Mouse (Mus musculus): ENCODE data around the gene Npr2. TPM values are rescaled to one million over a fixed set of nuclear protein-coding genes. Genes with fewer than 3 reads are reported as not detected.
A peak's percentile ranks its signal among the peaks of the same experiment; 100 is the strongest.

The Npr2 gene
- polyA plus RNA-seq, 1 experiment from 2014 or later = 13.7 TPM

DNA sequence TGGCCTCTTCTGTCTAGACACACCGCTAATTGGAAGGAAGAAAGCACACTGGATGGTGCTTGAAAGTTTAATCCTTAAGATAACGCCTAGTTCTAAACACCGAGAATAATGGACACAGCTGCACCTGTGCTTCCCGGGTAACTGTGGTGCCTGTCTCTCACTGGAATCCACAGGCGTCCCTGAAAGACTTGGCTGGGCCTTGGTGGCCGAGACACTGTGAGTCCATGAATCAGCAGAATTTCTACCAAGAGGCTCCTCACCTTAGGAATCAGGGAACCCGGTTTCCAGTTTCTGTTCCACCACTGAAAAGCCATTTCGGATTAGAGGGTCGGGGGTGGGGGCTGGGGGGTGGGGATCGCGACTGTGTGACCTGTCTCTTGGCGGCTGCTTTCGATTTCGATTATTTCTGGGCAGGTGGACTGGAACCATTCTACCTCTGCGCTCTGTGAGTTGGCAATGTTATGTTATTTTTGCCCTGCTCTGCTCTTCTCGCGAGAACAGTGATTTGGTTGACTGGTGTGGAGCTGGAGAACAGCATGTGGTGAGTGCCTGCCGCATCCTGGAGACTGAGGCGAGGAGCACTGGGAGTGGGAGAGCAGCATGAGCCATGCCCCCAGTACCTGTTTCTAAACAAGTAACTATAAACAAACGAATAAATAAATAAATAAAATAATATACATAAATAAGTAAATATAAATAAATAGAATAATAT, 2.5 kb upstream of the Npr2 start:
- peak; percentile 23 for DNase-seq
- H3K27me3 ChIP-seq (ENCODE audit: insufficient read depth, low read length) = peaks cover 11% of the 10 kb centered on the region
- no peak overlapping the region for H3K4me3 ChIP-seq (ENCODE audit: low read depth, low read length)
- H3K4me1 ChIP-seq (ENCODE audit: insufficient read depth) = 0 out of 2 replicates have a peak, but pooled peaks cover 7% of the 10 kb centered on the region
- H3K27ac ChIP-seq (ENCODE audit: low read depth) = no peak overlapping the region
- H3K9ac ChIP-seq = no peak overlapping the region
- H3K4me2 ChIP-seq = no peak overlapping the region
- no peak for ATAC-seq (ENCODE audit: insufficient read depth)
- no peak for TF ChIP-seq CTCF (IDR thresholded peaks at IDR 0.05; ENCODE audit: low read depth)
- H3K36me3 ChIP-seq (ENCODE audit: insufficient read depth) = no peaks in the 10 kb centered on the region
- peaks cover 16% of the 10 kb centered on the region for H3K9me3 ChIP-seq (ENCODE audit: low read depth, low read length)
- 39% methylated on average over 20 of the region's 20 CpGs for WGBS

DNA sequence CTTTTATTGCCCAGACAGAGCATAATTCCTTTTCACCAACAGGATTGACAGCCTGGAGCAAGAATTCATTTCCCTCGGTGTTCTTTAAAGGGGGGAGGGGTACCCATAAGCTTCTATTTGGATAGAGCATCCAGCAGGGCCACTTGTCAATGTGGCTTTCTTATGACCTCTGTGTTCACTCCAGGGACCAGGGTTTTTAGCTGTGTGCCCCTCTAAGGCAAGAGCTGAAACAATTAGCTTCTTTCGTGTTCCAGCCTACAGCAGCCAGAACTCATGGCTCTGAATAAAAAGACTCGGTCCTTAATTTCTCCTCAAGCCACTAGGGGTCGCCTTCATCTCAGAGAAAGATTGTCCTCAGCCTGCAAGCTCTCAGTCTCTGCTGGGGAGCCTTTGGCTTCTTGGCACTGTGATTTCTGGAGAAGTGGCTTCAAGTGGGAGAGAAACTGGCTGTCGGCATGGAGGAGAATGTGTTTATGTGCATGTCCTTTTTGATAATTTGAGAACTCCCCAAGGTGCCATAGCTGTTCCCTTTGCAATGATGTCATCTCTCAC, 1.6 kb upstream of the Npr2 start:
- H3K9me3 ChIP-seq (ENCODE audit: low read depth, low read length) = peaks cover 9% of the 10 kb centered on the region
- peak overlapping the region; percentile 87; the same call in 1 of the 2 replicates for H3K4me2 ChIP-seq
- peak; percentile 73 for ATAC-seq (ENCODE audit: insufficient read depth)
- peaks cover 11% of the 10 kb centered on the region for H3K27me3 ChIP-seq (ENCODE audit: insufficient read depth, low read length)
- H3K9ac ChIP-seq = no peak overlapping the region
- no peak overlapping the region for H3K27ac ChIP-seq (ENCODE audit: low read depth)
- 0 out of 2 replicates have a peak, but pooled peaks cover 7% of the 10 kb centered on the region for H3K4me1 ChIP-seq (ENCODE audit: insufficient read depth)
- WGBS = 6% methylated on average over 5 of the region's 5 CpGs
- peak; percentile 90 for TF ChIP-seq CTCF (IDR thresholded peaks at IDR 0.05; ENCODE audit: low read depth)
- H3K4me3 ChIP-seq (ENCODE audit: low read depth, low read length) = no peak overlapping the region
- no peaks in the 10 kb centered on the region for H3K36me3 ChIP-seq (ENCODE audit: insufficient read depth)
- peak; percentile 96 for DNase-seq

DNA sequence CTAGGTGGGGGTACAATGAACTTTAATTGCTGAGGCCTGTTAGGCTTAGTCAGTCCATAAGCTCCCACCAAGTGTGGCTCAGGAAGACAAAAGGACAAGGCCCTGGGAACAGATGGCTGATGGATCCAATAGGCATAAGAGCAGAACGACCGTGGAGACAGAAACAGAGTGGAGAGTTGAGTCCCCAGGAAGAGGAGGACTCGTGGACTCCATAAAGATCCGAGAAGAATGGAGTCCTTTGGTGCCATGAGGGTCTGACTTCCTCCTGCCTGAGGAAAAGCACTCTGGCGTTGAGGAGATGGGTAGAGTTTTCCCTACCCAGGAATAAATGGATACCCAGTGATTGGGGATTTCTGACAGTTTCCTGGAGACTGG, 1.1 kb upstream of the Npr2 start:
- peak; percentile 23 for DNase-seq

DNA sequence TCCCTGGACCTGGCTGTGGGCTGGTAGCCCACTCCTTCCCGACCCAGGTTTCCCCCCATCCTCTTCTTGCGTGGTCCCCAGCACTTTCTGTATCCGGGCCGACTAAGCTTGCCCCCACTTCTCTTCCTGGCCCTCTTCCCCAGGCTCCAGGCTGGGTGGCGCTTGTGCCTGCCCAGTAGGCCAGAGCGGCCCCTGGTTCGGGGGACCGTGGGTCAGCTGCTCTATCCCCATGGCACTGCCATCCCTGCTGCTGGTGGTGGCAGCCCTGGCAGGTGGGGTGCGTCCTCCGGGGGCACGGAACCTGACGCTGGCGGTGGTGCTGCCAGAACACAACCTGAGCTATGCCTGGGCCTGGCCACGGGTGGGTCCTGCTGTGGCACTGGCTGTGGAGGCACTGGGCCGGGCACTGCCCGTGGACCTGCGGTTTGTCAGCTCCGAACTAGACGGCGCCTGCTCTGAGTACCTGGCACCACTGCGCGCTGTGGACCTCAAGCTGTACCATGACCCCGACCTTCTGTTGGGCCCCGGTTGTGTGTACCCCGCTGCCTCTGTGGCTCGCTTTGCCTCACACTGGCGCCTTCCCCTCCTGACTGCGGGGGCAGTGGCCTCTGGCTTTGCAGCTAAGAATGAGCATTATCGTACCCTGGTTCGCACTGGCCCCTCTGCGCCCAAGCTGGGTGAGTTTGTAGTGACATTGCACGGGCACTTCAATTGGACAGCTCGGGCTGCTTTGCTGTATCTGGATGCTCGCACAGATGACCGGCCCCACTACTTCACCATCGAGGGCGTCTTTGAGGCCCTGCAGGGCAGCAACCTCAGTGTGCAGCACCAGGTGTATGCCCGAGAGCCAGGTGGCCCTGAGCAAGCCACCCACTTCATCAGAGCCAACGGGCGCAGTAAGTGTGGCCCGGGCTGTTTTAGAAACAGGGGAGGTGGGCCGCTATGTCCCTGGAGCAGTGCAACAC, 503 bp downstream of the Npr2 start:
- peak overlapping the region; percentile 65; the same call in 1 of the 2 replicates for H3K27ac ChIP-seq (ENCODE audit: low read depth)

More for the DNA sequence above, 1.1 kb upstream of the Npr2 start:
- H3K4me1 ChIP-seq (ENCODE audit: insufficient read depth) = 0 out of 2 replicates have a peak, but pooled peaks cover 7% of the 10 kb centered on the region
- peaks cover 3% of the 10 kb centered on the region for H3K9me3 ChIP-seq (ENCODE audit: low read depth, low read length)
- peak; percentile 3; the same call in 1 of the 2 replicates for ATAC-seq (ENCODE audit: insufficient read depth)
- H3K4me3 ChIP-seq (ENCODE audit: low read depth, low read length) = peak overlapping the region; percentile 67
- H3K27ac ChIP-seq (ENCODE audit: low read depth) = peak overlapping the region; percentile 65; the same call in 1 of the 2 replicates
- H3K9ac ChIP-seq = peak overlapping the region; percentile 84; the same call in 1 of the 2 replicates
- no peaks in the 10 kb centered on the region for H3K36me3 ChIP-seq (ENCODE audit: insufficient read depth)
- peaks cover 11% of the 10 kb centered on the region for H3K27me3 ChIP-seq (ENCODE audit: insufficient read depth, low read length)
- TF ChIP-seq CTCF (IDR thresholded peaks at IDR 0.05; ENCODE audit: low read depth) = no peak
- 27% methylated on average over 5 of the region's 5 CpGs for WGBS
- peak overlapping the region; percentile 87 for H3K4me2 ChIP-seq

DNA sequence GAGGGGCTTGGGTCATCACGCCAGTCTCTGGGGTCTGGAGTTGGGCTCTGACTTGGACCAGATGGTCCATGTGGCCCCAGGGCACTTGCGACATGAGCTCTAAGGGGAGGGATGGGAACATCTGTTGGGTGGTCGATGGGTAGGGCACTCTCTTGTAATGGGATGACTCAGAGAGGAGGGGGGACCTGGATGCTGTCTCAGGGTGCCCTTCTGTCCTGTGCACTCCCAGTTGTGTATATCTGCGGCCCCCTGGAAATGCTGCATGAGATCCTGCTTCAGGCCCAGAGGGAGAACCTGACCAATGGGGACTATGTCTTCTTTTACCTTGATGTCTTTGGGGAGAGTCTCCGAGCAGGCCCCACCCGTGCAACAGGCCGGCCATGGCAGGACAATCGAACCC, 1.6 kb downstream of the Npr2 start:
- no peak overlapping the region for H3K9ac ChIP-seq
- ATAC-seq (ENCODE audit: insufficient read depth) (no peak), DNase-seq (no peak)
- 0 out of 2 replicates have a peak, but pooled peaks cover 7% of the 10 kb centered on the region for H3K4me1 ChIP-seq (ENCODE audit: insufficient read depth)
- 76% methylated on average over 8 of the region's 8 CpGs for WGBS
- TF ChIP-seq CTCF (IDR thresholded peaks at IDR 0.05; ENCODE audit: low read depth) = no peak
- H3K36me3 ChIP-seq (ENCODE audit: insufficient read depth) = no peaks in the 10 kb centered on the region
- H3K27ac ChIP-seq (ENCODE audit: low read depth) = no peak overlapping the region
- no peaks in the 10 kb centered on the region for H3K9me3 ChIP-seq (ENCODE audit: low read depth, low read length)
- H3K4me3 ChIP-seq (ENCODE audit: low read depth, low read length) = no peak overlapping the region
- H3K27me3 ChIP-seq (ENCODE audit: insufficient read depth, low read length) = peaks cover 11% of the 10 kb centered on the region
- 0 out of 2 replicates have a peak overlapping the region, but pooled peaks have one; percentile 87 for H3K4me2 ChIP-seq

More for the DNA sequence above, 503 bp downstream of the Npr2 start:
- Histone ChIP-seq H3K4me1 (ENCODE audit: insufficient read depth) (0 out of 2 replicates have a peak, but pooled peaks cover 7% of the 10 kb centered on the region), H3K4me3 (ENCODE audit: low read depth, low read length) (peak overlapping the region; percentile 67), H3K36me3 (ENCODE audit: insufficient read depth) (no peaks in the 10 kb centered on the region), H3K27me3 (ENCODE audit: insufficient read depth, low read length) (peaks cover 11% of the 10 kb centered on the region), H3K4me2 (peak overlapping the region; percentile 87), H3K9ac (peak overlapping the region; percentile 84), H3K9me3 (ENCODE audit: low read depth, low read length) (no peaks in the 10 kb centered on the region)
- DNase-seq (peak; percentile 15), ATAC-seq (ENCODE audit: insufficient read depth) (peak; percentile 19; the same call in 1 of the 2 replicates)
- 41% methylated on average over 42 of the region's 42 CpGs for WGBS
- no peak for TF ChIP-seq CTCF (IDR thresholded peaks at IDR 0.05; ENCODE audit: low read depth)

DNA sequence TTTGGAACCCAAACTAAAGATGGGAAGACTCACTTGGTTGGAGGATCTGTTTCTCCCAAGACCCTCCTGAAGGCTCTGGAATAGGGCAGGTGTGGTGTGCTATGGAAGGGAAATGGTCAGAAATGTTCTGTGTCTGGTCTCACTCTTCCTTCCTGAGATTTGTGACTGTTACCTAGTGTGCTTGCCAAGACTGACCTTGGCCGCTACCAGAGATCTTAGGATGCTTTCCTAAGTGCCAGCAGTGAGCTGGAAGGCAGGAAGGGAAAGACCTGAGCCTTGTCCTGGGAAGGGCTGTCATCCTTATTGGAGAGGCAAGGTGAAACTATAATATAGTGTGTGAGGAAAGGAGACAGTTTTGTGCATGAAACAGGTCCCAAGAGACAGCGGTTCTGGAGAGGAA, 2.0 kb downstream of the Npr2 start:
- Histone ChIP-seq H3K9ac (no peak overlapping the region), H3K9me3 (ENCODE audit: low read depth, low read length) (no peaks in the 10 kb centered on the region), H3K27ac (ENCODE audit: low read depth) (no peak overlapping the region), H3K27me3 (ENCODE audit: insufficient read depth, low read length) (peaks cover 11% of the 10 kb centered on the region), H3K4me3 (ENCODE audit: low read depth, low read length) (no peak overlapping the region), H3K4me2 (no peak overlapping the region), H3K36me3 (ENCODE audit: insufficient read depth) (no peaks in the 10 kb centered on the region), H3K4me1 (ENCODE audit: insufficient read depth) (0 out of 2 replicates have a peak, but pooled peaks cover 7% of the 10 kb centered on the region)
- DNase-seq (no peak), ATAC-seq (ENCODE audit: insufficient read depth) (no peak)
- 96% methylated on average over 2 of the region's 2 CpGs for WGBS
- TF ChIP-seq CTCF (IDR thresholded peaks at IDR 0.05; ENCODE audit: low read depth) = no peak
